Mouse (Mus musculus): ENCODE data around the gene Cdh7. TPM values are rescaled to one million over a fixed set of nuclear protein-coding genes. Genes with fewer than 3 reads are reported as not detected.

Cdh7 gene
- polyA plus RNA-seq (2014; fragmentation: Illumina TruSeq; extraction: RNeasy Lipid Tissue Mini Kit (QIAGEN cat#74804); ENCODE audit: low read depth, low replicate concordance): not detected

DNA sequence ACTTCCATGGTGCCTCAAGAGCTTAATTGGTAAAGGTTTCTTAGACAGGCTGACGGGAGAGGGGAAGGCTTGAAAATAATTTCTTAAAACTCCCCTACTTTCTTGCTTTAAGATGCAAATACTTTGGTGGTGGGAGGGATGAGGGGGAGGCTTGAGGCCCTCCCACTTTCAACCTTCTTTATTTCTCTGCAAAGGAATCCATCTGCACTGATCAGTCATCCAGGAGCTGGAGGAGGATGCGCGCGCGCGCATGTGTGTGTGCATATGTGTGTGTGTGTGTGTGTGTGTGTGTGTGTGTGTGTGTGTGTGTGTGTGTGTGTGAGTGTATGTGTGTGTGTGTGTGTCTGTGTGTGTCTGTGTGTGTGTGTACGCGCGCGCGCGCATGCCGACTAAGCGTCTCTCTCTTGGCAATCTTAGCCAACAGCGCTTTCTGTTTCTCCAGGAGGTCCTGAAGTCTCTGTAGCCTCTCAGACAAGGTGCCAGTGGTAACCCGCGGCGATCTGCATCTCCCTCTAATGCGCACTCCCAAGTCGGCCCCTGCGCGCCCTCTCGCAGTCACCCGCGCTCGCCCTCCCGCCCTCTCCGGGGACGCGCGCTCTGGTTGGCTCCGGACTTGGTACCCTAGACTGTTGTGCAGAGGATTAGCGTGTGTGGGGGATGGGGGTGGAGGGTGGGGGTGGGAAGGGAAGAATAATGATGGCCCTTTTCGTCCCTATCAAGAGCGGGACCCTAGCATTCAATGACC lies at the start of gene Cdh7:
Cdh7 (plus strand) TSS at position 368 of the 745 bp plus-strand sequence.

